17 mouse cellular contexts compared by ENCODE assay signal in genomic region chr2:32413936-32414335, GRCm38 (mm10). TPM values are rescaled to one million over a fixed set of nuclear protein-coding genes. Genes with fewer than 3 reads are reported as not detected.
DNase-seq lines count a peak whose midpoint lies in the region; ATAC-seq and TF ChIP-seq lines count a peak whose summit lies in the region.
"Had no signal": no experiment of that assay in that cellular context is flagged by ENCODE, and none has a peak within 500 bp of the region (broad histone marks: within the 10 kb centered on the region; RNA-seq: fewer than 3 reads in every experiment).

No protein-coding gene starts in this region.

- TF ChIP-seq CTCF in liver, adult 2 months (IDR thresholded peaks at IDR 0.05; ENCODE audit: low read depth, low read length): no peak

- DNase-seq in adrenal gland, postnatal 14 days: peak; percentile 54
- no peak for DNase-seq in adrenal gland, postnatal 10 days
- DNase-seq in liver, adult 2 months (ENCODE audit: extremely low read depth, low read depth, low spot score): peak; percentile 87
- DNase-seq in kidney, postnatal 4 days: peak; percentile 67 to 75
- no peak for DNase-seq in frontal cortex, postnatal 14 days (ENCODE audit: low spot score in 2 of 2)
- DNase-seq: cerebellum, adult 11-12 months; heart, postnatal 36 days; right cerebral cortex, adult 18-20 months; spleen, adult 18-20 months; thymus, postnatal 14 days had no signal

- no peak overlapping the region for H3K4me2 ChIP-seq in liver, embryonic 12.5 days
- no peak overlapping the region for H3K4me2 ChIP-seq in myocyte (ENCODE audit: low read depth)
- no peak overlapping the region for H3K4me2 ChIP-seq in forebrain, embryonic 15.5 days (replicated peaks)
- H3K4me2 ChIP-seq: heart, embryonic 11.5 days; midbrain, embryonic 11.5 days had no signal

- no peaks in the 10 kb centered on the region for H3K27me3 ChIP-seq in liver, adult 2 months (ENCODE audit: control insufficient read depth, insufficient read depth, low read length)
- no peaks in the 10 kb centered on the region for H3K27me3 ChIP-seq in liver, embryonic 12.5 days (replicated peaks)
- H3K27me3 ChIP-seq in myocyte (ENCODE audit: control insufficient read depth, insufficient read depth, insufficient read length): no peaks in the 10 kb centered on the region
- H3K27me3 ChIP-seq in forebrain, embryonic 15.5 days: no peaks in the 10 kb centered on the region

- no peak overlapping the region for H3K4me3 ChIP-seq in liver, adult 2 months (ENCODE audit: insufficient read depth, low read depth, low read length)
- H3K4me3 ChIP-seq in liver, embryonic 12.5 days: no peak overlapping the region
- H3K4me3 ChIP-seq in myocyte: no peak overlapping the region
- H3K4me3 ChIP-seq in forebrain, embryonic 15.5 days: no peak overlapping the region

- H3K4me1 ChIP-seq in liver, adult 2 months (ENCODE audit: control insufficient read depth, insufficient read depth, low read length): peaks cover 36% of the 10 kb centered on the region
- H3K4me1 ChIP-seq in liver, embryonic 12.5 days: peaks cover 11% of the 10 kb centered on the region; the same call in 1 of the 2 replicates
- H3K4me1 ChIP-seq in forebrain, embryonic 15.5 days: no peaks in the 10 kb centered on the region

- 23% methylated on average over 5 of the region's 5 CpGs for WGBS in liver, adult 2 months
- WGBS in liver, embryonic 12.5 days (ENCODE audit: insufficient replicate concordance): 54% methylated on average over 5 of the region's 5 CpGs
- WGBS in forebrain, embryonic 15.5 days: 73% methylated on average over 5 of the region's 5 CpGs

- ATAC-seq in liver, embryonic 12.5 days: no peak
- ATAC-seq in forebrain, embryonic 15.5 days (replicated peaks): no peak
- ATAC-seq: forebrain, embryonic 14.5 days had no signal

- H3K36me3 ChIP-seq in liver, adult 2 months (ENCODE audit: control insufficient read depth, insufficient read depth, low read length): peaks cover 37% of the 10 kb centered on the region
- H3K36me3 ChIP-seq in liver, embryonic 12.5 days: peaks cover 54% of the 10 kb centered on the region
- peaks cover 18% of the 10 kb centered on the region for H3K36me3 ChIP-seq in myocyte (ENCODE audit: control insufficient read depth, insufficient read depth)
- peaks cover 52% of the 10 kb centered on the region for H3K36me3 ChIP-seq in forebrain, embryonic 15.5 days

- TF ChIP-seq POLR2A in liver, adult 2 months (IDR thresholded peaks at IDR 0.05; ENCODE audit: extremely low read depth, insufficient read depth, low read length): no peak
- no peak for TF ChIP-seq POLR2A in myocyte (IDR thresholded peaks at IDR 0.05; ENCODE audit: insufficient read length, low read depth)

- H3K9me3 ChIP-seq in liver, embryonic 12.5 days (replicated peaks): no peaks in the 10 kb centered on the region
- no peaks in the 10 kb centered on the region for H3K9me3 ChIP-seq in forebrain, embryonic 15.5 days

- H3K79me2 ChIP-seq in liver, adult 2 months (ENCODE audit: control insufficient read depth, insufficient read depth, low read length): no peaks in the 10 kb centered on the region
- no peaks in the 10 kb centered on the region for H3K79me2 ChIP-seq in myocyte (ENCODE audit: control insufficient read depth, insufficient read depth)

- no peak overlapping the region for H3ac ChIP-seq in myocyte (ENCODE audit: control insufficient read depth, insufficient read length)

- H3K9ac ChIP-seq in liver, adult 2 months (ENCODE audit: low read depth, low read length): no peak overlapping the region
- no peak overlapping the region for H3K9ac ChIP-seq in liver, embryonic 12.5 days
- H3K9ac ChIP-seq in forebrain, embryonic 15.5 days (replicated peaks): no peak overlapping the region

- H3K27ac ChIP-seq in liver, adult 2 months (replicated peaks; ENCODE audit: insufficient read depth, low read depth, low read length): peak overlapping the region; percentile 59
- no peak overlapping the region for H3K27ac ChIP-seq in liver, embryonic 12.5 days
- H3K27ac ChIP-seq in forebrain, embryonic 15.5 days (replicated peaks): no peak overlapping the region

TF ChIP-seq in myocyte, 11 proteins besides CTCF, POLR2A, EP300 and RAD21:
- TF ChIP-seq MYOG (IDR thresholded peaks at IDR 0.05; ENCODE audit: control insufficient read depth in 1 of 3, insufficient read depth in 1 of 3, insufficient read length in 2 of 3, low read depth in 2 of 3): peak; percentile 8 to 80 (median 78)
- TF ChIP-seq POLR2AphosphoS2 (IDR thresholded peaks at IDR 0.05; ENCODE audit: insufficient read length, low read depth): no peak
- no peak for TF ChIP-seq MAX (IDR thresholded peaks at IDR 0.05; ENCODE audit: low read depth)
- no peak for TF ChIP-seq CEBPB (IDR thresholded peaks at IDR 0.05; ENCODE audit: insufficient read depth, poor library complexity, severe bottlenecking)
- no peak for TF ChIP-seq E2F4 (IDR thresholded peaks at IDR 0.05; ENCODE audit: insufficient read depth)
- peak in 2 of 3 experiments; percentile 82 to 89 for TF ChIP-seq MYOD1 (IDR thresholded peaks at IDR 0.05; ENCODE audit: control insufficient read depth in 1 of 3, insufficient read length in 2 of 3, low read depth in 2 of 3)
- no peak for TF ChIP-seq SRF (IDR thresholded peaks at IDR 0.05; ENCODE audit: control insufficient read depth, insufficient read length, low read depth)
- TF ChIP-seq TCF3 (IDR thresholded peaks at IDR 0.05; ENCODE audit: insufficient read length, low read depth): peak; percentile 34
- TF ChIP-seq REST (IDR thresholded peaks at IDR 0.05; ENCODE audit: insufficient read depth, insufficient read length): no peak
- no peak for TF ChIP-seq USF1 (IDR thresholded peaks at IDR 0.05; ENCODE audit: low read depth)
- no peak for TF ChIP-seq TCF12 (IDR thresholded peaks at IDR 0.05; ENCODE audit: insufficient read depth, poor library complexity, severe bottlenecking)

RNA-seq across cellular contexts. Expression of gene Ptges2, which starts 18.2 kb away (rescaled TPM):
- 75.8 and 80.5 TPM in 2 replicates for total RNA-seq in adrenal gland, postnatal 14 days (2021)
- total RNA-seq in adrenal gland, postnatal 10 days (2021): 10 to 100 TPM; 91.7 to 98.5 TPM
- 22.6 and 30.7 TPM in 2 replicates for total RNA-seq in liver, adult 2 months (2014; rRNA removed)
- 24.4 and 25.5 TPM in 2 replicates for polyA plus RNA-seq in liver, adult 2 months (2012; rRNA removed)
- polyA plus RNA-seq in liver, embryonic 12.5 days (2016; fragmentation: Nextera tagmentation; extraction: Ambion mirVana): 19.3 and 21.1 TPM in 2 replicates
- polyA plus RNA-seq in myocyte (2012; fragmentation: generic; extraction: Trizol): 50.6 TPM
- polyA plus RNA-seq in forebrain, embryonic 15.5 days (2015; fragmentation: Nextera tagmentation; extraction: Ambion mirVana): 39.9 and 40.3 TPM in 2 replicates

RNA-seq across cellular contexts. Expression of gene Lcn2, which starts 25.9 kb away (rescaled TPM):
- total RNA-seq in adrenal gland, postnatal 14 days (2021): 7.1 and 9.6 TPM in 2 replicates
- 10 to 100 TPM; 12.0 to 21.8 TPM for total RNA-seq in adrenal gland, postnatal 10 days (2021)
- 2.1 and 10.0 TPM in 2 replicates for total RNA-seq in liver, adult 2 months (2014; rRNA removed)
- 29.3 and 45.5 TPM in 2 replicates for polyA plus RNA-seq in liver, adult 2 months (2012; rRNA removed)
- 15.2 and 17.7 TPM in 2 replicates for polyA plus RNA-seq in liver, embryonic 12.5 days (2016; fragmentation: Nextera tagmentation; extraction: Ambion mirVana)
- 0.02 TPM for polyA plus RNA-seq in myocyte (2012; fragmentation: generic; extraction: Trizol)
- 0.51 and 0.63 TPM in 2 replicates for polyA plus RNA-seq in forebrain, embryonic 15.5 days (2015; fragmentation: Nextera tagmentation; extraction: Ambion mirVana)
- polyA plus RNA-seq: limb, embryonic 11.5 days had no signal

RNA-seq across cellular contexts. Expression of gene 1110008P14Rik, which starts 32.2 kb away (rescaled TPM):
- 142 and 159 TPM in 2 replicates for total RNA-seq in adrenal gland, postnatal 14 days (2021)
- total RNA-seq in adrenal gland, postnatal 10 days (2021): 100 to 1,000 TPM; 143 to 149 TPM
- 25.8 and 32.5 TPM in 2 replicates for total RNA-seq in liver, adult 2 months (2014; rRNA removed)
- polyA plus RNA-seq in liver, adult 2 months (2012; rRNA removed): 103 and 144 TPM in 2 replicates
- 36.2 and 40.6 TPM in 2 replicates for polyA plus RNA-seq in liver, embryonic 12.5 days (2016; fragmentation: Nextera tagmentation; extraction: Ambion mirVana)
- polyA plus RNA-seq in myocyte (2012; fragmentation: generic; extraction: Trizol): 153 TPM
- 79.5 and 80.9 TPM in 2 replicates for polyA plus RNA-seq in forebrain, embryonic 15.5 days (2015; fragmentation: Nextera tagmentation; extraction: Ambion mirVana)

RNA-seq across cellular contexts. Expression of gene Naif1, which starts 36.3 kb away (rescaled TPM):
- 4.3 and 4.4 TPM in 2 replicates for total RNA-seq in adrenal gland, postnatal 14 days (2021)
- 1 to 10 TPM; 3.6 to 3.7 TPM for total RNA-seq in adrenal gland, postnatal 10 days (2021)
- total RNA-seq in liver, adult 2 months (2014; rRNA removed): 0.67 and 0.83 TPM in 2 replicates
- polyA plus RNA-seq in liver, adult 2 months (2012; rRNA removed): 2.9 and 3.0 TPM in 2 replicates
- 2.9 and 3.2 TPM in 2 replicates for polyA plus RNA-seq in liver, embryonic 12.5 days (2016; fragmentation: Nextera tagmentation; extraction: Ambion mirVana)
- polyA plus RNA-seq in myocyte (2012; fragmentation: generic; extraction: Trizol): 3.0 TPM
- 6.3 and 7.0 TPM in 2 replicates for polyA plus RNA-seq in forebrain, embryonic 15.5 days (2015; fragmentation: Nextera tagmentation; extraction: Ambion mirVana)

RNA-seq across cellular contexts. Expression of gene Slc25a25, which starts 37.3 kb away (rescaled TPM):
- 63.6 and 119 TPM in 2 replicates for total RNA-seq in adrenal gland, postnatal 14 days (2021)
- total RNA-seq in adrenal gland, postnatal 10 days (2021): 100 to 1,000 TPM in 1 of 2 experiments, 10 to 100 TPM in 1; 36.5 to 121 TPM
- 40.0 and 41.9 TPM in 2 replicates for total RNA-seq in liver, adult 2 months (2014; rRNA removed)
- polyA plus RNA-seq in liver, adult 2 months (2012; rRNA removed): 57.9 and 124 TPM in 2 replicates
- polyA plus RNA-seq in liver, embryonic 12.5 days (2016; fragmentation: Nextera tagmentation; extraction: Ambion mirVana): 11.4 and 11.9 TPM in 2 replicates
- polyA plus RNA-seq in myocyte (2012; fragmentation: generic; extraction: Trizol): 9.5 TPM
- polyA plus RNA-seq in forebrain, embryonic 15.5 days (2015; fragmentation: Nextera tagmentation; extraction: Ambion mirVana): 46.4 and 48.2 TPM in 2 replicates

Comparison
In these comparisons a context has a peak if more than half of its experiments do, and no peak if none do; other contexts are left out.
1. DNase-seq: peak in adrenal gland, postnatal 14 days (single experiment), liver, adult 2 months (single experiment) and kidney, postnatal 4 days (2 of 2); none in adrenal gland, postnatal 10 days (single experiment) and frontal cortex, postnatal 14 days (0 of 2).